Mouse (Mus musculus): ENCODE results near the gene Lrrc25. TPM values are rescaled to one million over a fixed set of nuclear protein-coding genes. Genes with fewer than 3 reads are reported as not detected.

The Lrrc25 gene
- 118 and 126 TPM in 2 replicates for total RNA-seq (2023)

DNA sequence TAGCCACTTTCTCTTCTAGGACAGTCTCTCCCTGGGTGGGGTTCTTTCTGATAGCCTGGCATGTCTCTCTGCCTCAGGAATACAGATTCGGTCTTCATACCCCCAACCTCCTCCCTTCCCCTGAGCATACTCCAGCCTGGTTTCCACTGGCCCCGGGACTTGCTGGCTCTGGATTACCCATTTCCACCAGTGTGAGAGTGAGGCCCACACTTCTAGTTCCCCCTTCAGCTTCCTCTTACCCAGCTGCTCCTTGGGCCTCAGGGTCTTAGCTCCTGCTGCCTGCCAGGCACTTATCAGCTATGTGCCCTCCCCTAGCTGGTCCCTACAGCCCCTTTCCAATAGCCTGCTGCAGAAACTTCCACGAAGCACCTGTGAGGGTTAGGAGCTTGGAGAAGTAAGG, at the start of gene Lrrc25:
Gene Lrrc25 (plus strand): TSS at position 262 of the 400 bp plus-strand sequence.

DNA sequence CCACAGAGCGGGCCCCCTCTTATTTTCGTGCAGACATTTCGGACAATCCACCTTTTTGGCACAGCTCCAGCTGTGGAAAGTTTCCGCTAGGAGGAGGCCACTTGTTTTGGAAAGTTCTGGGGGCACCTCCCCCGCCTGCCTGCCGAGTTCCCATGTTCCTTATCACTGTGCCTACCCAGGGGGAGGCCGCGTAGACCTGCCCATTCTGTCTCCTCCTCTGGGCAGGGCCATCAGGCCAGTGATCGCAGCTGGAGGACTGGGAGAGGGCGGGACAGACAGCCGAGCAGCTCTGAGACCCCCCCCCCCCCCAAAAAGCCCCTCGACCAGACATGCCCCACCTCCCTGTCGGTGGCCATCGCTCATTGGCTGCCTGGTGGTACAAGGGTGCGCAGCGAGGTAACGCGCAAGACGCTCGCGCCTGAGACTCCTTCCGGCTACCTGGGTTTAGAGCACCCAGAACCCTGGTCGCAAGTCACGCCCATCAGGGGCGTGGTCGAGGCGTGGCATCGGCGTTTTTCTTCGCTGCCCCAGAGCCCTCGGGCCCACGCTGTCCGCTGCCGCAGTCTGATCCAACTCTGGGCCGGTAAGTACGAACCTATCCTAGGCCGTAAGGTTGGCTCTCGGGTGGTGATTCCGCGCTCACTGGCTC, 21.9 kb upstream of the Lrrc25 start, which contains the start of gene Isyna1:
Gene Isyna1 (plus strand): TSS at position 413 of the 649 bp plus-strand sequence.

DNA sequence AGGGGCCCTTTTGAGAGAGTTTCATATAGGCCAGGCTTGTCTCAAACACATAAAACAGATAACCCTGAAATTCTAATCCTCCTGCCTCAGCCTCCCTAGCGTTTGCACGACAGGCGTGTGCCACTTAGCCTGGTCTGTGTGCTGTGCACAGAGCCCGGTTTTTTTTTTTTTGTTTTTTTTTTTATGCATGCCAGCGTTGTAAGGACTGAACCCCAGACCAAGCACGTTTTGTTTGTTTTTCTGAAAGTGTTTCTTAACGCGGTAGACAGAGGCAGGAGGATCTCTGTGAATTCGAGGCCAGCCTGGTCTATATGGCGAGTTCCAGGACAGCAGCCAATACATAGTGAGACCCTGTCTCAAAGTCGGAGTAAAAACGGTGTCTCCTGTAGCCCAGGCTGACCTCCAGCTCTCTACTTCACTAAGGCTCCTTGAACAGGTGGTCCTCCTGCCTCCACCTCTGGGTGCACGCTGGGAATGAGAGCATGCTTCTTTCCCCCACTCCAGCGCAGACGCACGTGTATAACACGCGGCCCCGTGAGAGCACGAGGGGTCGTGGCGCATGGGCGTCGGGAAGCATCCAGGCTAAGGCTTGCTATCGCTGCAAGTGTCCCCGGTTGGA, 7.1 kb upstream of the Lrrc25 start, which contains the start of gene Ssbp4:
Gene Ssbp4 (minus strand): TSS at position 124 of the 619 bp plus-strand sequence.

GRCm38 (mm10) chr8:70632346-70632892, 16.5 kb downstream of the Lrrc25 start, which contains the start of gene Gdf15:
Gene Gdf15, minus strand, starts transcription at chr8:70632456.

DNA sequence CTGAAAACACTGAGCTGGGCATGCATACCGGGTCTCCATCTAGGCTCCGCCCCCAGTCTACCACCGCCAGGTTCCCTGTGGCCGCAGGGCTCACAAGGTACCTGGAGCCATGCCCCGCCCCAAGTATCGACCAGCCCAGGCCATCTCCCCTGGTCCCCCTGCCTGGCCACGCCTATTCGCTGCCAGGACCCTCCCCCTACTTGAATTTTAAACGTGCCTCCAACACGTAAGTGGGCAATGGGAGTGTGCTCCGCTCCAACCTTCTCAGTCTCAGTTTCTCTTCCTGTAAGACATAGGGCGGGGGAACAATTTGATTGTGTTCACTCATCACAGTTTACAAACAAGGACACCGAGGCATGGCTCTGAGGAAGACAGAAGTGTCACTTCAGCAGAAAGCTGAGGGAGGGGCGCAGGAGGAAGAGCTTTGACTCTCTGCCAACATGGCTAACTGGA, 44.3 kb downstream of the Lrrc25 start, which contains the start of gene Pgpep1:
Gene Pgpep1 (minus strand): TSS at position 116 of the 453 bp plus-strand sequence.

Other genes starting within 250 kb of the Lrrc25 start
- gene Comp, start 242.6 kb upstream of the Lrrc25 start, total RNA-seq (2023): 0.19 TPM in 1 of 2 replicates, not detected in the other
- gene Crtc1, start 176.6 kb upstream of the Lrrc25 start, total RNA-seq (2023): 3.2 and 9.3 TPM in 2 replicates
- gene Klhl26, start 139.2 kb upstream of the Lrrc25 start, total RNA-seq (2023): 1.6 and 1.9 TPM in 2 replicates
- gene Tmem59l, start 128.8 kb upstream of the Lrrc25 start, total RNA-seq (2023): not detected in 2 replicates
- 0.57 TPM in 1 of 2 replicates, not detected in the other for gene Crlf1, start 123.0 kb upstream of the Lrrc25 start, total RNA-seq (2023)
- gene Rex1bd, start 109.4 kb upstream of the Lrrc25 start, total RNA-seq (2023): 28.1 and 40.0 TPM in 2 replicates
- gene Uba52, start 105.4 kb upstream of the Lrrc25 start, total RNA-seq (2023): 559 and 837 TPM in 2 replicates
- gene Fkbp8, start 88.4 kb upstream of the Lrrc25 start, total RNA-seq (2023): 162 and 198 TPM in 2 replicates
- 29.8 and 33.9 TPM in 2 replicates for gene Kxd1, start 88.2 kb upstream of the Lrrc25 start, total RNA-seq (2023)
- 64.2 and 80.9 TPM in 2 replicates for gene Ell, start 76.7 kb upstream of the Lrrc25 start, total RNA-seq (2023)
- gene Isyna1, start 21.8 kb upstream of the Lrrc25 start, total RNA-seq (2023): 36.8 and 37.0 TPM in 2 replicates
- gene Ssbp4, start 7.3 kb upstream of the Lrrc25 start, total RNA-seq (2023): 61.1 and 64.5 TPM in 2 replicates
- 0.66 TPM in 2 replicates for gene Gdf15, start 16.3 kb downstream of the Lrrc25 start, total RNA-seq (2023)
- gene Pgpep1, start 44.2 kb downstream of the Lrrc25 start, total RNA-seq (2023): 1.2 and 3.4 TPM in 2 replicates
- gene Lsm4, start 57.1 kb downstream of the Lrrc25 start, total RNA-seq (2023): 33.3 and 36.4 TPM in 2 replicates
- 770 and 908 TPM in 2 replicates for gene Jund, start 82.8 kb downstream of the Lrrc25 start, total RNA-seq (2023)
- 2.7 and 3.1 TPM in 2 replicates for gene Iqcn, start 87.3 kb downstream of the Lrrc25 start, total RNA-seq (2023)
- gene Gm3336, start 102.4 kb downstream of the Lrrc25 start, total RNA-seq (2023): 0.39 TPM in 1 of 2 replicates, not detected in the other
- gene Pde4c, start 107.6 kb downstream of the Lrrc25 start, total RNA-seq (2023): 0.41 and 0.51 TPM in 2 replicates
- gene Rab3a, start 138.5 kb downstream of the Lrrc25 start, total RNA-seq (2023): 1.3 and 2.0 TPM in 2 replicates
- 12.1 and 18.3 TPM in 2 replicates for gene Mpv17l2, start 144.8 kb downstream of the Lrrc25 start, total RNA-seq (2023)
- 16.9 and 17.2 TPM in 2 replicates for gene Pik3r2, start 160.6 kb downstream of the Lrrc25 start, total RNA-seq (2023)
- gene Mast3, start 188.9 kb downstream of the Lrrc25 start, total RNA-seq (2023): 167 and 180 TPM in 2 replicates
- gene Il12rb1, start 192.3 kb downstream of the Lrrc25 start, total RNA-seq (2023): 0.63 and 0.98 TPM in 2 replicates
- 13.1 and 14.2 TPM in 2 replicates for gene Arrdc2, start 223.6 kb downstream of the Lrrc25 start, total RNA-seq (2023)
- not detected in 2 replicates for gene Kcnn1, start 247.1 kb downstream of the Lrrc25 start, total RNA-seq (2023)

All from neutrophil, adult 65 days (primary cell).